Comparison of ENCODE assay signal across 11 mouse cellular contexts in genomic region chr4:134769081-134769811, GRCm38 (mm10). TPM values are rescaled to one million over a fixed set of nuclear protein-coding genes. Genes with fewer than 3 reads are reported as not detected.
DNase-seq lines count a peak whose midpoint lies in the region; ATAC-seq lines count a peak whose summit lies in the region.
"Had no signal": no experiment of that assay in that cellular context is flagged by ENCODE, and none has a peak within 500 bp of the region (broad histone marks: within the 10 kb centered on the region; RNA-seq: fewer than 3 reads in every experiment).

No protein-coding gene starts in this region.

- 68% methylated on average over 7 of the region's 7 CpGs for WGBS in forebrain, embryonic 11.5 days

- no peaks in the 10 kb centered on the region for H3K36me3 ChIP-seq in forebrain, embryonic 11.5 days (ENCODE audit: control insufficient read depth, insufficient read depth, low read length)
- H3K36me3 ChIP-seq: forebrain, embryonic 10.5 days had no signal

- no peak overlapping the region for H3K27ac ChIP-seq in forebrain, embryonic 11.5 days (ENCODE audit: low read depth, low read length)
- H3K27ac ChIP-seq: forebrain, embryonic 10.5 days; liver, embryonic 14.5 days had no signal

- DNase-seq in adrenal gland, postnatal 10 days = peak; percentile 56
- DNase-seq in adrenal gland, adult 18-20 months (ENCODE audit: low spot score in 2 of 2) = no peak
- DNase-seq in kidney, adult 8-10 months = peak; percentile 40 to 41
- no peak for DNase-seq in kidney, adult 11 months
- DNase-seq in Muller cell, postnatal 12 days (ENCODE audit: inconsistent ontology term) = peak; percentile 67
- peak; percentile 67 to 74 for DNase-seq in cerebellum, postnatal 14 days
- DNase-seq in forebrain, embryonic 11.5 days (ENCODE audit: low spot score) = no peak
- DNase-seq in right cerebral cortex, postnatal 4 days = no peak
- DNase-seq: thymus, postnatal 14 days had no signal

- H3K4me1 ChIP-seq in forebrain, embryonic 11.5 days (replicated peaks; ENCODE audit: control insufficient read depth, insufficient read depth, low read length) = peaks cover 13% of the 10 kb centered on the region

- no peaks in the 10 kb centered on the region for H3K9me3 ChIP-seq in forebrain, embryonic 11.5 days (ENCODE audit: control insufficient read depth, low read length)
- H3K9me3 ChIP-seq: forebrain, embryonic 10.5 days had no signal

- H3K4me3 ChIP-seq in forebrain, embryonic 11.5 days (ENCODE audit: low read depth, low read length) = no peak overlapping the region

- no peak overlapping the region for H3K9ac ChIP-seq in forebrain, embryonic 11.5 days (ENCODE audit: low read length)

- H3K27me3 ChIP-seq in forebrain, embryonic 11.5 days (ENCODE audit: control insufficient read depth, insufficient read depth, low read length) = peaks cover 9% of the 10 kb centered on the region

- no peak overlapping the region for H3K4me2 ChIP-seq in forebrain, embryonic 11.5 days (ENCODE audit: low read depth, low read length, severe bottlenecking)

- no peak for ATAC-seq in forebrain, embryonic 11.5 days (replicated peaks; ENCODE audit: low FRiP score)

RNA-seq across cellular contexts. Expression of gene Ldlrap1, which starts 1.4 kb away (rescaled TPM):
- total RNA-seq in adrenal gland, postnatal 10 days (2021) = 10 to 100 TPM; 37.3 to 48.9 TPM
- 10 to 100 TPM; 41.8 to 53.9 TPM for total RNA-seq in adrenal gland, adult 18-20 months (2021)
- polyA plus RNA-seq in forebrain, embryonic 11.5 days (2014; fragmentation: Nextera tagmentation; extraction: Ambion mirVana) = 7.4 and 7.9 TPM in 2 replicates

Comparison
In these comparisons a context has a peak if more than half of its experiments do, and no peak if none do; other contexts are left out.
1. DNase-seq: peak in adrenal gland, postnatal 10 days (single experiment), kidney, adult 8-10 months (2 of 2), Muller cell, postnatal 12 days (single experiment) and cerebellum, postnatal 14 days (2 of 2); none in adrenal gland, adult 18-20 months (0 of 2), kidney, adult 11 months (single experiment), forebrain, embryonic 11.5 days (single experiment) and right cerebral cortex, postnatal 4 days (single experiment).